Mouse (Mus musculus) brain, embryonic 14.5 days (tissue): ENCODE measurements around the gene Yars. TPM values are rescaled to one million over a fixed set of nuclear protein-coding genes. Genes with fewer than 3 reads are reported as not detected.

Experiments used
- DNase-seq: peaks from one replicate; pipeline ENCODE4 v3.0.0-alpha.2; 2011; ENCODE audit warnings: low read depth
- CTCF ChIP-seq: fragments of 200-500 bp; IDR thresholded peaks from 2 replicates; pipeline ENCODE4 v1.5.1; 2012; ENCODE audit warnings: inconsistent platforms, mild to moderate bottlenecking, moderate library complexity, borderline replicate concordance; ENCODE audit not compliant: insufficient read depth, insufficient read length; ENCODE audit errors: extremely low read depth
- POLR2A ChIP-seq: fragments of 200-500 bp; IDR thresholded peaks from 2 replicates; pipeline ENCODE4 v1.6.1; 2012; ENCODE audit warnings: mild to moderate bottlenecking, inconsistent platforms, borderline replicate concordance; ENCODE audit not compliant: poor library complexity, insufficient read depth, insufficient read length, severe bottlenecking; ENCODE audit errors: extremely low read depth
- polyA plus RNA-seq: library from polyadenylated mRNA; depleted of rRNA; stranded (reverse); fragments of >200 nt; gene quantifications from 2 replicates; pipeline ENCODE4 v1.2.3, GENCODE M21; 2012

The Yars gene
- polyA plus RNA-seq, 1 experiment = 68.4 TPM

DNA sequence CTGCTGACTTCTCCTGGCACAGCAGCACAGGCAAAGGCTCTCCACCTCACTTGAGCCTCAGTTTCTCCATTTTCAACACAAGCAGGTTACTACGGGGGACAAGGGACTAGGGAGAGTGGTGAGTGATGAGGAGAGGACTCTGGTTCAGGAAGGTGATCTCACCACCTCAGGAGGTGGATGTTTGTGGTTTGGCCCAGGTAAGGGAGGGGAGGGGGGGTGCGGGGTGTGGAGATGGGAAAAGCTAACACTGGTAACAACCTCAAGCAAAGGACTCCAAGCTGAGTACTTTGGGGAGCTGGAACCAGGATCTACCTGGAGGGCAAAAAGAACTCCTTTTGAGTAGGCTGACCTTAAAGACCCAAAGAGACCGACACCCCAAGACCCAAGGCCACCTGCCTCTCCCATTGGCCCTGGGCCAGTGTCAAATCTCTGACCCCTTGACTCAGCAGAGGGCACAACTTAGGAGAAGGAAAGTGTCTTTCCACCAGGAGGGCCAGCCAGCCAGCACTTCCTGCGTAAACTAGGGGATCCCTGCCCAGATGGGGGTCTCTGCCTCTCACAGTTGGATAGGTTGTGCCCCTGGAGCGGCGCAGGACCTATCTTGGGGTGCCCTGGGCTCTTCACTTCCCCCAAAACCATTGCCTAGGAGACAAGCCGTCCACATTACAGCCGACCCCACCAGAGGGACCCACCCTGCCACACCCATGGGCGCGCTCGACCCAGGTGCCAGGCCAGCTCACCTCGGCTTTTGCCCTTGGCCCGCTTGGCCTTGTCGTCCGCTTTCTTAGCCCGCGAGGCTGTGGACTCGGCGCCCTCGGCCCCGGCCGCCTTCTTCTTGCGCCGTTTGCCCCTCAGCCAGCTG is 58.1 kb downstream of the Yars start:
- DNase-seq = no peak
- no peak for TF ChIP-seq POLR2A
- TF ChIP-seq CTCF = no peak

DNA sequence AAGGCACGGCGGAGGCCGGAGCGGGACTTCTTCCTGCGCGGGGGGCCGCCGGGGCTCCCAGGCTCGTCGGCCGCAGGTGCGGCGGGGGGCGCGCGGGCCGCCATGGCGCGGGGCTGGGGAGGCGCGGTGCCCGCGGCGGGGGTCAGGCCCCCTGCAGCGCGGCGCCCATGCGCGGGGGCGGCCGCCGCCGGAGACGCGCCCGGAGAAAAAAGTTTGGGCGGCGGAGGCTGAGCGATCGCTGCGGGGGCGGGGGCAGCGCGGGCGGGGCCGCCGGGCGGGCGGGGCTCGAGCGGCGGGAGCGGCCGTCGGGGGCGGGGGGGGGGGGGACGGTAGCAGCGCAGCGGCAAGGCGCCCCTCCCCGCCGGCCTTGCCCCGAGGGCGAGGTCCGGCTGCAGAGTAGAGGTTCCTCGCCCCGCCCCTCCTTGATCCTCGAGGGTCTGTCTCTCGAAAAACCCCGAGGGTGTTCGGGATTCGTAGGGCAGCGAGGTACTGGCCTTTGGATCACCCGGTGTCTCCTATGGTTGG is 58.7 kb downstream of the Yars start:
- DNase-seq = no peak

DNA sequence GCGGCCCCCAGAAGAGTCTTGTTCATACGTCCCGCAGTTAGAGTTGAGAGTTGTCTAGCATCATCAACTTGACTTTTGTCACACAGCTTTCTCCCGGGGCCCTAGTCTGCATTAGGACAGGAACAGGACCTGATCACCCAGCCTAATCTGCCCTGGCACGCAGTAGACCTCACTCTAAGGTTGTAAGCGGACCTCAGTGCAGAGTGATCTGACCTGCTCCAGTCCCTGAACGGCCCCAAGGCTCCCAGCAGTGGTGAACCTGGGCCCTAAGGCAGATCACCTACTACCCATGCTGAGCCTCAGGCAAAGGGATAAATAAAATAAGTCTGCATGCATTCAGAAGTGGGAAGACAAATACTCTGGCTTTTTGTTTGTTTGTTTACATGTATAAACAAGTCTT is 59.7 kb downstream of the Yars start:
- DNase-seq = no peak
- no peak for TF ChIP-seq POLR2A
- TF ChIP-seq CTCF = no peak

More for the DNA sequence above, 58.7 kb downstream of the Yars start:
- TF ChIP-seq POLR2A (no peak), CTCF (no peak)

DNA sequence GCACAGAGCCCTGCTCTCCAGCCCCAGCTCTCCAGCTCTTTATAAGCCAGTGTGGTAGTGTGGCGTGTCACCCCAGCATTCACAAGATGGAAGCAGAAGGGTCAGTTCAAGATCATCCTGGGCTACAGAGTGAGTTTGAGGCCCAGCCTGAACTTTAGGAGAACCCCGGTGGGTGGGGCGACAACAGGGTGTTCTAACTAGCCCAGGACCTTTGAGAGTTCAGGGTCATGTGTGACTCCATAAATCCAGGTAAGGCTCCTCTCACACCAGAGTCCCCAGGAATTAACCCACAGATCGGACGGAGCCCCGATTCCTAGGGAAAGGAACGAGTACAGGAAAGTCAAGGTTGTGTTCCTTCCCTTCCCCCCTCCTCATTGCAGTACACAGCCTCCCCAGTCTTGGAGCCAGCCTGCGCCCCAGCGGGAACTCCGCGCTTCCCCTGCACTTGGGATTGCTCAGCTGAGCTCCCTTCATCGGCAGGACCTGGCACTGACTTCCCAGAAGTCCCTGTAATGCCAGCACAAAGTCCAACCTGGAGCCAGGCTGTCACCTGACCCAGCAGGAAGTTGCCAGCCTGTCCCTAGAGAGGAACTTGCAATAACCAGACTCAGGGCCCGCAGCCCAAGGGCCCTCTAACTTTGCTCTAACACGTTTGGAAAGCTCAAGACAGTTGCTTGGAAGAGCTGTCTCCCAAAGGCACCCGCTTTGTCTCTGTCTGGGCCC is 61.4 kb downstream of the Yars start:
- DNase-seq = peak; percentile 34
- no peak for TF ChIP-seq CTCF
- TF ChIP-seq POLR2A = no peak

DNA sequence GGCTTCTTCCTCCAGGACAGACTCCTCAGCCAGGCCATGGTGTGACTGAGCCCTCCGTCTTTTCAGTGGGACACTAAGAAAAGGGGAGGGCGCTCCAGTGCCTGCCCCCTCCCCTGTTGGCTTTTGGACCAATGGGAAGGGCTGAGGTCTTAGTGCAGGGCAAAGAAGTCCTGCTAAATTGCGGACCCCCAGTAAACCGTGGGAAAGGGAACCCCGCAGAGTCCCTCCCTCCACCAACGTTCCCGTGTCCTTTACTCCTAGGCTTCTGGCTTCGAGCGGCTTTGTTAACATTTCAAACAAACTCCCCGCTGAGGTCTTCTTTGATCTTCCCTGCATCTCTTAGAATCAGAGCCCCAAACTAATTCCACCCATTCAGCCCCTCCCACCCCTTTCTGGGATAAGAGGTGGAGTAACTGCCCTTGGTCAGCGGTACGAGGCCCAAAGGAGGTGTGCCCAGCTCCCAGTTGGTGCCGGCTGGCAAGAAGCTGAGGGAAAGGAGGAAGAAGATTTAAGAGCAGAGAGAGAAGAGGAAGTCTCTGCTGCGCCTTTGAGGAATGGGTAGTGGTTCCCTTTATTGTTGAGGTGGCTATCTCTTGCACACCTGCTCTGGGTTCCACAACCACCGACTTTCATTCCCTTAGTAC is 62.0 kb downstream of the Yars start:
- peak; percentile 67 for DNase-seq
- TF ChIP-seq POLR2A (no peak), CTCF (no peak)

DNA sequence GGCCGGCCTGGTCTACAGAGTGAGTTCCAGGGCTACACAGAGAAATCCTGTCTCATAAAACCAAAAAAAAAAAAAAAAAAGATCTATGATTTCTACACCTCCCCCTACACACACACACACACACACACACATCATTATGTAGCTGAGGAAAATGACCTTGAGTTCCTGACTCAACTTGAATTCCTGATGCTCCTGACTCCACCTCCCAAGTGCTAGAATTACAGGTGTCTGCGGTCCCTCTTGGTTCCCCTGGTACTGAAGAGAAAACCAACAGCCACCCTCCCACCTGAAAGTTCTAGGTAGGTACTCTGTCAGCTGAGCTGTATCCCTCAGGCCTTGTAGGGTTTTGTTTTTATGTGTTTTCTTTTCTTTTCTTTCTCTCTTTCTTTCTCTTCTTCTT is 62.9 kb downstream of the Yars start:
- no peak for DNase-seq
- no peak for TF ChIP-seq CTCF
- no peak for TF ChIP-seq POLR2A

DNA sequence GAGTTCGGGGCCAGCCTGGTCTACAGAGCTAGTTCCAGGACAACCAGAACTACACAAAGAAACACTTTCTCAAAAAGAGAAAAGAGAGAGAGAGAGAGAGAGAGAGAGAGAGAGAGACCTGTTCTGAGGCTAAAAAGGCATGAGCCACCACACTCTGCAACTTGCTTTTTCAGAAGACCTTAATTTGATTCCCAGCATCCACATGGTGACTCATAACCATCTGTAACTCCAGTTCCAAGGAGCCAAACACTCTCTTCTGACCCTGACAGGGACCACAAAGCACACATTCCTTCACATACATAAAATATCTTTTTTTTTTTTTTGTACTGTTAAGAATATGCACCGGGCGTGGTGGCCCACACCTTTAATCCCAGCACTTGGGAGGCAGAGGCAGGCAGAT is 65.0 kb downstream of the Yars start:
- TF ChIP-seq POLR2A = no peak
- no peak for TF ChIP-seq CTCF
- DNase-seq = no peak

DNA sequence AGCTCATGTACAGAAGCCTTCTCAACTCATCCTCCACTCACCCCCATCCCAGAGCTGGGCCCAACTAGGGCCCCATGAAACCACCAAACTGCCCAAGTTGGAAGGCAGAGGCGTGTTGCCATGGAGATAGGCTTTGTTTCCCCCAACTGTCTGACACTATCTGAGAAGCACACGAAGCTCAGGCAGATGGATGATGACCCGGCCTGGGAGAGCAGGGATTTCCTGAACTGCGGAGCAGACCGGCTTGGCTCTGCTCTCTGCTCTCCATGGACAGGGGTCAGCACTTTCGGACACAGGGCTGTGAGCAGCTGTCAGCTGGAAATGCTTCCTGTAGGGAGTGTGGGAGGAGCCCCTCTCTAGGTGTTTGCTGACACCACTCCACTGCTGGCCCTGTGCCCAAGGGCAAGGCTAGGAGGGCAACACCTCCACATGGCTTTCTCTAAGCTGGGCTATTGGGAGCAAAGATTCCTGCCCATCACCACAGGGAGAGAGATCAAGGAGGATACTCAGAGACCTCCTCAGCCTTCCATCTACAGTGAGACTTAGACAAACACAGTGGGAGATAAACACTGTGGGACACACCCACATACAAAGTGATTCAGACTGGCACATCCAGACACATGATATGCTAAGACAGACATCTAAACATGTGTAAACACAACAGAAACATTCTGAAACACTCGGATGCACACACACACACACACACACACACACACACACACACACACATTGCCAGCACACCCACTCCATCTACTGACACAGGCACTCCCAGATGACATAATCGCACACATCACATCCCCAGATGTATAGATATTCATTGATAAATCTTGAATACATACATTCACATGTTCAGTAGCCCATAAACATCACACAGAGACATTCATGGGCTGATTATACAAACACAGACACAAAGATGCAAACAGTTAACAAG is 67.2 kb downstream of the Yars start:
- TF ChIP-seq CTCF = no peak
- TF ChIP-seq POLR2A = no peak
- peak; percentile 34 for DNase-seq

DNA sequence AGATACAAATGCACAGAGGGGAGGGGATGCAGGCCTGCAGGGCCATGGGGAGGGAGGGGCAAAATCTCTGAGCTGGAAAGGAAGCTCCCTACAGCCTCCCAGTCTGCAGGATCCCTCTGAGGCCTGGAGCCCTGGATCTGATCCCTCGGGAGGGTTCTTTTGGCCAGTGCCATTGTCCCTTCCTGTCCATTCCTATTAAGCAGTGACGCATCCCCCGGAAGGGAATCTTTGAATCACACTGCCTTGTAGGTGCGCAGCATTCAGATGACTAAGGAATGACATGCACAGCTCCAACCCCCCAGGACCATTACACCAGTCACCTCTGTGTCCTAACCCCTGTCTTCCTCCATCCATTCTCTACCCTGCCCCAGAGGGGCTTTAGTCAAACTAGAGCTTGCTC is 69.5 kb downstream of the Yars start:
- no peak for TF ChIP-seq POLR2A
- TF ChIP-seq CTCF = no peak
- DNase-seq = no peak

DNA sequence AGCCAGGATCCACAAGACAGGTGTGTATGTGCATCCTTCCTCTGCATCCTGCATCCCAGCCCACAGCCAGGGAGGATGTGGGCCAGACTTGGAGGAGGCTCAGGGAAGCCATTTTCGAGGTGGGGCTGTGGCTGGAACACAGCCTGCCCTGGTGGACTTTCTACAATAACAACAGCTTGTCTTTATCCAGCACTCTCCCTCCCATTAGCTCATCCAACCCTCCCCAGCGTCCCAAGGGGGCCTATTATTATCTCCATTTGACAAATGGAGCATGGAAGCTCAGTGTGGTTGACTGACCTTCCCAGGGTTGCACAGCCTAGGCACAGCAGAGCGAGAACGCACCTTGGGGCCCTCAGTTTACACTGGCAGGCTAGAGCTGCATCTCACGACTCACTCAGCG is 71.1 kb downstream of the Yars start:
- no peak for TF ChIP-seq CTCF
- TF ChIP-seq POLR2A = no peak
- peak; percentile 29 for DNase-seq

DNA sequence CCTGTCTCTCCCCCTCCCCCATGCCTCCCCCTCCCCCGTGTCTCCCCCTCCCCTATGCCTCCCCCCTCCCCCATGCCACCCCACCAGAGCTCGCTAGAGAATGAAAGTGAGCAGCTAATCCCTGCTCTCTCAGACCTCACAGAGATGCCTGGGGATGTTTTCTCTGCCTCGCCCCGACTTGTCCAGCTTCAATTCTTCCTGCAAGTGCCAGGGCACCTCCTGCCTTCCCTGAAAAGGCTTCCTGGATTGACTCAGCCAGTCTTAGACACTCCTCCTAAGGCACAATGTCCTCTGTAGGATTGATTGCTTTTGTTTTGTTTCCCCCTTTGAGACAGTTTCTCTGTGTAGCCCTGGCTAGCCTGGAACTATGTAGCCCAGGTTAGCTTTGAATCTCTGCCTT is 71.6 kb downstream of the Yars start, which contains the start of gene C77080:
Gene C77080 (minus strand): TSS at position 209 of the 400 bp plus-strand sequence.
- no peak for TF ChIP-seq POLR2A
- no peak for TF ChIP-seq CTCF
- DNase-seq = no peak
